Mouse (Mus musculus) embryo, embryonic 10.5 days (tissue): ENCODE measurements around the gene Tmcc3.
A peak's percentile ranks its signal among the peaks of the same experiment; 100 is the strongest.
"Not testable (repeated sequence)": the region's sequence is repeated elsewhere in the genome, so short reads cannot be mapped to it uniquely, and the experiment has no call there.

Experiments
- DNase-seq: peaks from one replicate; pipeline ENCODE4 v3.0.0-alpha.2; 2015; ENCODE audit warnings: low spot score

The Tmcc3 gene

DNA sequence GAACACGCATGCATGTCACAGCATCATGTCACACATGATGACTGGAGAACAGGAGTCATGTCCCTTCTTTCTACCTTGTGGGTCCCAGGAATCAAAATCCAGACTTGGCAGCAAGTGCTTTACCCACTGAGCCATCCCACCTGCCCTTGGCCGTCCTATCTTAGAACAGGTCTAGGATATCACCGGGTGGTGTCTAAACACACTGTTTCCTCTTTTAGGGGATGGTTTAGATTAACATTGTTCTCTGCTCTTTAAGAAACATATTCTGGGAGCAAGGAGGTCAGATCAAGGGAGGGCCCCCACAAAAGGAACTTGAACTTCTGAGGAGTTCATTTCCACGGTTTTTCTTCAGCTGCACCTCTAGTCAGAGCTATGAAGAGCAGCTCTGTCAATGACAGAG lies 272.0 kb downstream of the Tmcc3 start:
- no peak for DNase-seq

DNA sequence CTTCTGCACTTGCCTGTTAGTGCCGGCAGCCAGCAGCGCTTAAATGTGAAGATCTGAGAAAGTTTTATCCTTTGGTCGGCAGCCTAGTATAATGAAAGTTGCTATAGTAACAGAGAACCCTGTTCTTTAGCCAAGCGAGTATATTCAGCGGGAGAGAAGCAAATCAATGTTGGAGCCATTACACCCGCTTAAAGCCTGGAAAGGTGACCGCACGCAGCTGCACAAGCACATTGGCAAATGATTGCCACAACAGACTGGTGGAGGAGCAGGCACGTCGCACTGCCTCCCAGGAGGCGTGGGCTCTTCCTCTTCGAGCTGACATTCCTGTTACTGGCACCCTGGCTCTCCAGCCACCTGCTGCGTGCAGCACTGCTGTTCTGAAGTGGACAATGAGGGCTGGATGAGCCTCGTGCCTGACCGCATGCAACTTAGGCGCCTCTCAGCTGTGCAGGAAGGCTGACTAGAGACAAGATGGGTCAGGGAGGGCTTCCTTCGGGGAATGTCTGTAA lies 273.2 kb downstream of the Tmcc3 start:
- peak; percentile 22 for DNase-seq

DNA sequence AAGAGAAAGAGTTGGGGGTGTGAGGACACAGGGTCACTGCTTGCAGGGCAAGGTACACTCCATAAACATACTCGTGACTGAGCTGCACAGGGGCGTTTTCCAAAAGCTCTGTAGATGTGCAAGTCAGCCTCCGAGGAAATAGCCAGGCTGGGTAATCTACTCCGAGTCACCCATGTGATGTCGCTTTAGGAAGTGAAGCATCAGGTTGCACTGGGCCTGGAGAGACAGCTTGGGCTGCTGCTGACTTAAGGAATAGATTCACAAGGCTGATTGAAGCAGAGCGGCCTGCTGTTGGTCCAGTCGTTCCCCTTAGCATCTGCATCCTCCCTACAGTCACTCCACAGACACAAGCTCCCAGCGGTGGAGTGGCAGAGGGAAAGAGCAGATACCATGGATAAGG lies 274.1 kb downstream of the Tmcc3 start:
- DNase-seq, result peak; percentile 38

GRCm38 (mm10) chr10:94588976-94589375 lies 277.2 kb downstream of the Tmcc3 start:
- no peak for DNase-seq

- no peak for DNase-seq
Measured at GRCm38 (mm10) chr10:94595705-94596104, 284.0 kb downstream of the Tmcc3 start.

- not testable (repeated sequence) for DNase-seq
Measured at GRCm38 (mm10) chr10:94599846-94600245, 288.1 kb downstream of the Tmcc3 start.

- no peak for DNase-seq
Measured at GRCm38 (mm10) chr10:94601034-94601433, 289.3 kb downstream of the Tmcc3 start.

DNA sequence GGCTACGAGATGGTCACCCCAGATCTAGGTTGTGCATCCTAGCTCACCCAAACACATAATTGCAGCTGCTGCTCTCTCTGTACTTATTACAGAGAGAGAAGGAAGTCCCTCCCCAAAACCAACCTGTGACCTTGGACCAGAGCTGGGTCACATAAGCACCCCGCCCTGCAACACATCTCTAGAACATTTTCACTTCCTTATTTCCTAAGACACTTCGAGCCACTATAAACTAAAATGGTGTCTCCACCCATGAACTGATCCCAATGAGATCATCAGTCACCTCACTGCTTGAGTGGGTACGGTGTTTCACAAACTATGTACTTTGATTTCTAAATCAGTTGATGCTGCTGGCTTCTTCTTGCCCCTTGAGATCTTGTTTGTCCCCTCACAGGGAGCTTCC lies 293.7 kb downstream of the Tmcc3 start:
- DNase-seq, result no peak

DNA sequence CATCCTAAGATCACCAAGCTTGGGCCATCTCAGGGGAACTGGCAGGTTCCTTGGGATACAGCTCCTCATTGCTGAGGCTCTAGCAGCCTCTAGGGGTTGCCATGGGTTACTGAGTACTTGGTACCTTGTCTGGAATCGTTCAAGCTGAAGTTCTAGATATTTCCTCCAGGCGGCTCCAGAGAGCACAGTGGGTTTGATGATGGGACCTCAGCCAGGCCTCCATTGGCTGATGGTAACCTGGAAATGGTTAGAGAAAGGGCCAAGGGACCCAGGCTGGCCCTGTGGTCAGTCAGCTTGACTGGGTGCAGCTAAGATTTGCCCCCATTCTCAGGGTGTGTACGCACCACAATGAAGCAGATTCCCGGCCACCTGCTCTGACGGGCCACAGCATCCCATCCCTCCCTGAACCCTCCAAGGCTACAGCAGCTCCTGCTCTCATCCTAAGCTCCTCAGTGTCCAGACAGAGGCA lies 297.6 kb downstream of the Tmcc3 start:
- peak; percentile 90 for DNase-seq

- DNase-seq, result no peak
Measured at GRCm38 (mm10) chr10:94611228-94611968, 299.6 kb downstream of the Tmcc3 start.

- no peak for DNase-seq
Measured at GRCm38 (mm10) chr10:94611969-94612440, 300.3 kb downstream of the Tmcc3 start.

DNA sequence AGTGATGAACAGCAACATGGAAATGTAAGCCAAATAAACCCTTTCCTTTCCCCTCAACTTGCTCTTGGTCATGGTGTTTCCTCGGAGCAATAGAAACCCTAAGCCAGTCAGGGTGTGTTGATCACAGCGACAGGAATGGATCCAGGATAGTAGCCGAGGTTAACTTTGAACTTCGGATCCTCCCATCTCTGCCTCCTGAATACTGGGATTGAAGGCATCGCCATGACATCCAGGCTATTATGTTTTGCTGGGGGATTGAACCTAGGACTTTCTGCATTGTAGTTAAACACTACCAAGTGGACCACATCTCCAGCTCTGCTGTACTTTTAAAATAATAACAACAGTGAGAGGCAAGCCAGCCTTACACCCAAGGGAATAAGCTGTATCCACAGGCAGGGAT lies 307.8 kb downstream of the Tmcc3 start:
- DNase-seq, result no peak

DNA sequence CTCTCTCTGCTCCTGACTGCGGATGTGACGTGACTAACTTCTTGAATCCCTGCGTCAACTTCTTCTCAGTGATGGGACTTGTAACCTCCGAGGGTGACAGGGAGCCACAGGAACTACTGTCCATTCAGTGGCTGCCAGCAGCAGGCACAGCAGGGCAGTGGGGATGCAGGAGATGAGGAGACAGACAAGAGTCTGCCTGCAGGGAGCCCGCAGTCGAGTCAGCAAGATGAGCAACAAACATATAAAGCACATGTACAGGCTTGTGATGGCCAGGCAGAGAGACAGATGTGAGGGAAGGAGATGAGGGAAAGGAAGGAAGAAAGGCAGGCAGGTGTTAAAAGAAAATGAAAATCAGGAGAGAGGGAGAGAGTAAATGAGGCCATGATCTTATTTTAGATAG lies 308.8 kb downstream of the Tmcc3 start:
- DNase-seq, result no peak

GRCm38 (mm10) chr10:94621420-94622225 lies 309.9 kb downstream of the Tmcc3 start:
- peak; percentile 75 for DNase-seq

DNA sequence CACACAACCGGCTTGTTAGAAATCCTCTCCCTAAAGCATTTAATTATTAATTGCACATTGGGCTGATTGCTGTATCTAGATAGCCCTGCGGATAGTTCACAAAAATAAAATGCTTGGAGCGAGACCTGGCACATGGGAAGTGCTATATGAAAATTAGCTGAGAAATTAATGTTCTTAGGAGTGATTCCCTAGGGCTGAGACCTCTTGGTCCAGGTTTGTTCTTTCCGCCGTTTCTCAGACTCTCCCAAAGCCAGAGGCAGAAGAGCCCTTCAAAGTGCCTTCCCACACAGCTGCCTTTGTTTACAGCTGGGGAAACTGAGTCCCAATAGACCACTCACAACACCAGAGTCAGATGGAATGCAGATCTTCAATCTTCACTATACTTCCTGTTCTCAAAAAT lies 310.5 kb downstream of the Tmcc3 start:
- DNase-seq, result no peak

GRCm38 (mm10) chr10:94622828-94623227 lies 311.1 kb downstream of the Tmcc3 start:
- no peak for DNase-seq

DNA sequence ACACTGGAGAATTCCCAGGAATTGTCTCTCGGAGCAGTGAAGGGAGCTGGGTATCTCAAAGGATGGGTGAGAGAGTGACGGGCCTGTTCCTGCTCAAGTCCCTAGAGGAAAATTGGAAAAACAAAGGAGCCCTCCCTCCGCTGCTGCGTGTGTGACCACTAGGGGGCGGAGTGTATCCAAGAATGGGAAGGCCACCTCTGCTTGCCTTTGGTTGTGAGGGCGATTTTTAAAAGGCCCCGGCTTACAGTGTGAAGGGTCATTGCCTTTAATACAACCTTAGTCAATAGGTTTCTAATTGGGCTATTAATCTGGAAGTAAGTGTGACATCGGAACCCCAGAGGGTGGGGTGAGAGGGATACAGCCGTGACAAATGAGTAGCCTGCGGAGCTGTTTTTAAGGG lies 311.9 kb downstream of the Tmcc3 start:
- DNase-seq, result peak; percentile 96

DNA sequence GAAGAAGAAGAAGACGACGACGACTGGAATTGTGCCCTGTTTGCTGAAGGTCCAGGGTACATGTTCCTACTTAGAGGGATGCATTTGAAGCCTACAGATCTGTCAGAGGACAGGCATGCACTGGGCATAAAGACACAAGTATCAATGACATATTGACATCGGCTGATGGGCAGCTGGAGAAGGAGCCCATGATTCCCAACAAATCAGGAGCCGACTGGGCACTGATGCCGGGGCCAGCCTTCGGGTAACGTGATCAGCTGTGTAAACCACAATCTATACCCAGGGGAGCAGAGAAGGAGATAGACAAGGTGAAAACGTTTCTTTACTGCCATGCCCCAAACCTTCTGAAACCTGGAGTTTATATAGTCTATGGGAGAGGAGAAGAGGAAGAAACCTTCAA lies 313.3 kb downstream of the Tmcc3 start:
- DNase-seq, result no peak

GRCm38 (mm10) chr10:94625606-94626005 lies 313.9 kb downstream of the Tmcc3 start:
- DNase-seq, result no peak

DNA sequence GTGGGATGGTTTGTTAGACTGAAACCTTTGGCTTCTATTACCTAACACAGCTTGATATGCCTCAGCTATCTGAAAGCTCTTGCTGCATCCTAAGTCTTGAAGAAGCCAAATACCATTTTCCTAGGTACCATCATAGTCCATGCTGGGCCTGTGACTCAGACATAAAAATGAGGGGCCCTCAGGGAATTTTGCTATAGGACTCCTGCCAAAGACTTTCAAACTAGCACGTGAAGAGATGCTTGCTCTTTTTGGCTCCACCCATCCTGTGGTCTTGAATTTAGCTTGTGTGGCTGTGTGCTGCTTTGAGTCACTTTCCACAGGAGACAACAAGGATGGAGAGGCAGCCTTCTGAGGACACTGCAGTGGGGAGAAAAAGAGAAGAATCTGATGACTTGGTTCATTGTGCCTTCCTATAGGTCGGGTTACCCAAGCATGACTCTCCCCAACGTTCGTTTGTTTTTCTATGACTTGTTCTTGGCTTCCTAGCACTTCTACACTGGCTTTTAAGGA lies 319.1 kb downstream of the Tmcc3 start:
- no peak for DNase-seq

- peak; percentile 56 for DNase-seq
Measured at GRCm38 (mm10) chr10:94631541-94632113, 319.9 kb downstream of the Tmcc3 start.

DNA sequence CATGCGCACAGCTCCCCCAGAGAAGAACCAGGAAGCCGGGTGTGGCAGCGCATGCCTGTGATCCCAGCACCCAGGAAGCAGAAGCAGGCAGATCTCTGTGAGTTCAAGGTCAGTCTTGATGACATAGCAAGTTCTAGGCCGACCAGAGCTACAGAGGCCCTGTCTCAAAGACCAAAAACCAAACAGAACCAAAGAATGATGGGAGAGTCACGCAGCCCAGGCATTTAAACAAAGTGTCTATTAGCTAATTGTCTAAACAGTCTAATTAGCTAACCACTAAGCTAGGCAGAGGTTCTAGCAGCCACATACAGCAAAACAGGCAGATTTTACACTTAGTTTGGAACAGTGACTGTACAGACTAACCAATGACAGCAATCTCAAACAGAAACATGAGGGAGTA lies 320.5 kb downstream of the Tmcc3 start:
- DNase-seq, result no peak
